Mouse (Mus musculus) myocyte (in vitro differentiated cells): ENCODE results near the gene Ube3b.

ENCODE experiments used
- E2F4 ChIP-seq: IDR thresholded peaks from one replicate; pipeline ENCODE4 v1.6.1; 2011; ENCODE audit warnings: mild to moderate bottlenecking, control low read depth, moderate library complexity; ENCODE audit not compliant: insufficient read depth
- MYOD1 ChIP-seq, 3 experiments: IDR thresholded peaks; one replicate each; pipeline ENCODE4 v1.6.1; 2011; ENCODE audit warnings: control low read depth in 2 of 3, low read depth in 2 of 3, mild to moderate bottlenecking in 2 of 3, moderate library complexity in 1 of 3; ENCODE audit not compliant: insufficient read length in 2 of 3, control insufficient read depth in 1 of 3
- POLR2A ChIP-seq: IDR thresholded peaks from one replicate; pipeline ENCODE4 v1.6.1; 2011; ENCODE audit warnings: low read depth, mild to moderate bottlenecking, control low read depth, moderate library complexity; ENCODE audit not compliant: insufficient read length
- SRF ChIP-seq: IDR thresholded peaks from one replicate; pipeline ENCODE4 v1.6.1; 2011; ENCODE audit warnings: low read depth; ENCODE audit not compliant: control insufficient read depth, insufficient read length
- TCF3 ChIP-seq: IDR thresholded peaks from one replicate; pipeline ENCODE4 v1.6.1; 2011; ENCODE audit warnings: low read depth, control low read depth; ENCODE audit not compliant: insufficient read length

- TF ChIP-seq POLR2A (no peak), TCF3 (no peak), E2F4 (no peak), MYOD1 (IDR thresholded peaks at IDR 0.05; ENCODE audit: control insufficient read depth in 1 of 3, insufficient read length in 2 of 3, low read depth in 2 of 3) (peak in 1 of 3 experiments; percentile 24), SRF (no peak)
Measured at GRCm38 (mm10) chr5:114378177-114378920, 2.1 kb upstream of the Ube3b start.
